Mouse (Mus musculus) gastrocnemius, adult 8-10 months (tissue): Measurements from ENCODE around the gene Txk. TPM values are rescaled to one million over a fixed set of nuclear protein-coding genes. Genes with fewer than 3 reads are reported as not detected.

Experiments used
- total RNA-seq, 4 experiments: library from RNA; stranded (reverse); gene quantifications; 2 replicates each; pipeline ENCODE4 v1.2.4; 2022

Txk gene
- total RNA-seq, 4 experiments from 2014 or later: not detected

Other genes with a start within 250 kb of the Txk start
- gene Corin, start 248.3 kb downstream of the Txk start, total RNA-seq: under 1 TPM; 0.05 to 0.27 (median 0.15) TPM
- gene Nfxl1, start 193.1 kb downstream of the Txk start, total RNA-seq: 1 to 10 TPM; 2.5 to 5.9 (median 3.2) TPM
- not detected for gene Zar1, start 171.5 kb downstream of the Txk start, total RNA-seq
- gene Gm5868, start 165.2 kb downstream of the Txk start, total RNA-seq: not detected
- not detected for gene Cnga1, start 108.5 kb downstream of the Txk start, total RNA-seq
- gene Nipal1, start 105.0 kb downstream of the Txk start, total RNA-seq: under 1 TPM in 1 of 4 experiments, not detected in 3; 0.07 TPM
- 1 to 10 TPM; 1.1 to 2.6 (median 1.6) TPM for gene Tec, start 115.7 kb upstream of the Txk start, total RNA-seq
- 100 to 1,000 TPM; 104 to 133 (median 117) TPM for gene Slain2, start 161.5 kb upstream of the Txk start, total RNA-seq
- not detected for gene Gm10135, start 221.9 kb upstream of the Txk start, total RNA-seq